25 mouse cellular contexts compared by ENCODE assay signal in genomic region chr16:84426990-84427540, GRCm38 (mm10).
DNase-seq lines count a peak whose midpoint lies in the region; ATAC-seq and TF ChIP-seq lines count a peak whose summit lies in the region.
"Had no signal": no experiment of that assay in that cellular context is flagged by ENCODE, and none has a peak within 500 bp of the region (broad histone marks: within the 10 kb centered on the region; RNA-seq: fewer than 3 reads in every experiment).

No protein-coding gene starts in this region.

- no peak for DNase-seq in forebrain, embryonic 10.5 days (ENCODE audit: extremely low spot score, low spot score)
- DNase-seq in midbrain, embryonic 10.5 days (ENCODE audit: low spot score), result no peak
- DNase-seq in midbrain, embryonic 11.5 days (ENCODE audit: low spot score, missing footprints), result no peak
- DNase-seq in hindbrain, postnatal 0 days (ENCODE audit: low spot score), result no peak
- DNase-seq: adrenal gland, adult 2 months; adrenal gland, postnatal 10 days; adrenal gland, postnatal 36 days; B cell, adult 2 months; cerebellum, adult 11-12 months; cerebellum, adult 2 months; cerebellum, adult 9-10 months; cerebellum, postnatal 25 days; forebrain, postnatal 0 days had no signal

- H3K9me3 ChIP-seq in forebrain, embryonic 13.5 days (replicated peaks), result no peaks in the 10 kb centered on the region
- no peaks in the 10 kb centered on the region for H3K9me3 ChIP-seq in forebrain, embryonic 10.5 days
- H3K9me3 ChIP-seq in midbrain, embryonic 13.5 days, result no peaks in the 10 kb centered on the region
- H3K9me3 ChIP-seq in midbrain, embryonic 10.5 days (replicated peaks), result no peaks in the 10 kb centered on the region
- no peaks in the 10 kb centered on the region for H3K9me3 ChIP-seq in midbrain, embryonic 15.5 days
- no peaks in the 10 kb centered on the region for H3K9me3 ChIP-seq in midbrain, embryonic 11.5 days (ENCODE audit: control insufficient read depth, low read length)
- H3K9me3 ChIP-seq in midbrain, embryonic 16.5 days (replicated peaks; ENCODE audit: control insufficient read depth, low read length, poor library complexity, severe bottlenecking), result no peaks in the 10 kb centered on the region
- H3K9me3 ChIP-seq in hindbrain, postnatal 0 days (ENCODE audit: low read length), result no peaks in the 10 kb centered on the region
- H3K9me3 ChIP-seq: embryonic facial prominence, embryonic 10.5 days; embryonic facial prominence, embryonic 12.5 days; forebrain, embryonic 12.5 days had no signal

- no peaks in the 10 kb centered on the region for H3K36me3 ChIP-seq in forebrain, embryonic 13.5 days (ENCODE audit: poor library complexity, severe bottlenecking)
- no peaks in the 10 kb centered on the region for H3K36me3 ChIP-seq in forebrain, embryonic 10.5 days (replicated peaks)
- no peaks in the 10 kb centered on the region for H3K36me3 ChIP-seq in midbrain, embryonic 13.5 days
- H3K36me3 ChIP-seq in midbrain, embryonic 10.5 days, result no peaks in the 10 kb centered on the region
- H3K36me3 ChIP-seq in midbrain, embryonic 15.5 days (replicated peaks), result no peaks in the 10 kb centered on the region
- H3K36me3 ChIP-seq in midbrain, embryonic 11.5 days (ENCODE audit: control insufficient read depth, insufficient read depth, low read length), result no peaks in the 10 kb centered on the region
- H3K36me3 ChIP-seq in midbrain, embryonic 16.5 days (ENCODE audit: control insufficient read depth, insufficient read depth, low read length), result no peaks in the 10 kb centered on the region
- H3K36me3 ChIP-seq in hindbrain, postnatal 0 days (ENCODE audit: insufficient read depth, low read length), result no peaks in the 10 kb centered on the region
- H3K36me3 ChIP-seq: embryonic facial prominence, embryonic 10.5 days; embryonic facial prominence, embryonic 12.5 days; forebrain, embryonic 12.5 days; G1E had no signal

- no peak overlapping the region for H3K9ac ChIP-seq in forebrain, embryonic 13.5 days
- H3K9ac ChIP-seq in midbrain, embryonic 13.5 days (replicated peaks), result no peak overlapping the region
- no peak overlapping the region for H3K9ac ChIP-seq in midbrain, embryonic 15.5 days
- H3K9ac ChIP-seq in midbrain, embryonic 11.5 days (ENCODE audit: low read length), result no peak overlapping the region
- no peak overlapping the region for H3K9ac ChIP-seq in midbrain, embryonic 16.5 days (ENCODE audit: low read depth, low read length)
- H3K9ac ChIP-seq in hindbrain, postnatal 0 days (replicated peaks; ENCODE audit: low read length), result no peak overlapping the region
- H3K9ac ChIP-seq: embryonic facial prominence, embryonic 12.5 days; forebrain, embryonic 12.5 days; forebrain, postnatal 0 days had no signal

- H3K4me2 ChIP-seq in forebrain, embryonic 13.5 days, result no peak overlapping the region
- no peak overlapping the region for H3K4me2 ChIP-seq in midbrain, embryonic 13.5 days (replicated peaks)
- H3K4me2 ChIP-seq in midbrain, embryonic 15.5 days, result no peak overlapping the region
- H3K4me2 ChIP-seq in midbrain, embryonic 11.5 days, result no peak overlapping the region
- no peak overlapping the region for H3K4me2 ChIP-seq in midbrain, embryonic 16.5 days (ENCODE audit: low read length)
- H3K4me2 ChIP-seq in hindbrain, postnatal 0 days (ENCODE audit: low read depth, low read length), result no peak overlapping the region
- H3K4me2 ChIP-seq: embryonic facial prominence, embryonic 12.5 days; forebrain, embryonic 12.5 days had no signal

- no peak for TF ChIP-seq CTCF in hindbrain, postnatal 0 days (IDR thresholded peaks at IDR 0.05; ENCODE audit: low read depth)

- H3K4me3 ChIP-seq in forebrain, embryonic 13.5 days, result no peak overlapping the region
- no peak overlapping the region for H3K4me3 ChIP-seq in forebrain, embryonic 10.5 days
- no peak overlapping the region for H3K4me3 ChIP-seq in midbrain, embryonic 13.5 days (replicated peaks)
- H3K4me3 ChIP-seq in midbrain, embryonic 10.5 days, result no peak overlapping the region
- no peak overlapping the region for H3K4me3 ChIP-seq in midbrain, embryonic 15.5 days
- H3K4me3 ChIP-seq in midbrain, embryonic 11.5 days (ENCODE audit: low read depth, low read length), result no peak overlapping the region
- H3K4me3 ChIP-seq in midbrain, embryonic 16.5 days (ENCODE audit: low read depth, low read length), result no peak overlapping the region
- no peak overlapping the region for H3K4me3 ChIP-seq in hindbrain, postnatal 0 days (ENCODE audit: low read length)
- H3K4me3 ChIP-seq: embryonic facial prominence, embryonic 10.5 days; embryonic facial prominence, embryonic 12.5 days; forebrain, embryonic 12.5 days had no signal

- H3K27ac ChIP-seq in forebrain, embryonic 13.5 days, result no peak overlapping the region
- no peak overlapping the region for H3K27ac ChIP-seq in forebrain, embryonic 10.5 days
- no peak overlapping the region for H3K27ac ChIP-seq in midbrain, embryonic 13.5 days
- H3K27ac ChIP-seq in midbrain, embryonic 10.5 days (replicated peaks), result no peak overlapping the region
- H3K27ac ChIP-seq in midbrain, embryonic 15.5 days, result no peak overlapping the region
- H3K27ac ChIP-seq in midbrain, embryonic 11.5 days (ENCODE audit: low read depth, low read length), result no peak overlapping the region
- H3K27ac ChIP-seq in midbrain, embryonic 16.5 days (ENCODE audit: low read length), result no peak overlapping the region
- no peak overlapping the region for H3K27ac ChIP-seq in hindbrain, postnatal 0 days
- H3K27ac ChIP-seq: embryonic facial prominence, embryonic 10.5 days; embryonic facial prominence, embryonic 12.5 days; forebrain, embryonic 12.5 days had no signal

- 78% methylated on average over 7 of the region's 7 CpGs for WGBS in forebrain, embryonic 13.5 days
- WGBS in forebrain, embryonic 10.5 days, result 86% methylated on average over 7 of the region's 7 CpGs
- WGBS in midbrain, embryonic 13.5 days, result 72% methylated on average over 7 of the region's 7 CpGs
- 85% methylated on average over 7 of the region's 7 CpGs for WGBS in midbrain, embryonic 10.5 days
- 61% methylated on average over 7 of the region's 7 CpGs for whole genome bisulfite sequencing in midbrain, embryonic 15.5 days
- 80% methylated on average over 7 of the region's 7 CpGs for WGBS in midbrain, embryonic 11.5 days
- 60% methylated on average over 7 of the region's 7 CpGs for WGBS in midbrain, embryonic 16.5 days
- WGBS in hindbrain, postnatal 0 days, result 72% methylated on average over 7 of the region's 7 CpGs

- H3K27me3 ChIP-seq in forebrain, embryonic 13.5 days, result no peaks in the 10 kb centered on the region
- H3K27me3 ChIP-seq in forebrain, embryonic 10.5 days (ENCODE audit: poor library complexity, severe bottlenecking), result no peaks in the 10 kb centered on the region
- H3K27me3 ChIP-seq in midbrain, embryonic 13.5 days, result no peaks in the 10 kb centered on the region
- H3K27me3 ChIP-seq in midbrain, embryonic 10.5 days (ENCODE audit: low read depth, poor library complexity, severe bottlenecking), result no peaks in the 10 kb centered on the region
- H3K27me3 ChIP-seq in midbrain, embryonic 15.5 days (replicated peaks), result no peaks in the 10 kb centered on the region
- H3K27me3 ChIP-seq in midbrain, embryonic 11.5 days (ENCODE audit: control insufficient read depth, insufficient read depth, low read length), result no peaks in the 10 kb centered on the region
- no peaks in the 10 kb centered on the region for H3K27me3 ChIP-seq in midbrain, embryonic 16.5 days (ENCODE audit: control insufficient read depth, insufficient read depth, low read depth, low read length)
- no peaks in the 10 kb centered on the region for H3K27me3 ChIP-seq in hindbrain, postnatal 0 days (ENCODE audit: insufficient read depth, low read length)
- H3K27me3 ChIP-seq: CH12.LX; embryonic facial prominence, embryonic 12.5 days; forebrain, embryonic 12.5 days had no signal

- peak; percentile 67; the same call in 1 of the 2 replicates for ATAC-seq in forebrain, embryonic 13.5 days
- ATAC-seq in midbrain, embryonic 13.5 days, result peak; percentile 72; the same call in 1 of the 2 replicates
- peak; percentile 81 for ATAC-seq in midbrain, embryonic 15.5 days (replicated peaks)
- no peak for ATAC-seq in midbrain, embryonic 11.5 days (ENCODE audit: low FRiP score)
- peak; percentile 89 for ATAC-seq in midbrain, embryonic 16.5 days
- ATAC-seq in hindbrain, postnatal 0 days, result no peak
- ATAC-seq: activated CD4-positive, CD25-positive, alpha-beta regulatory T cell, adult 4 months; CD4-positive, CD25-positive, alpha-beta regulatory T cell, adult 4 months; forebrain, postnatal 0 days; Patski had no signal

- no peaks in the 10 kb centered on the region for H3K4me1 ChIP-seq in forebrain, embryonic 13.5 days
- H3K4me1 ChIP-seq in forebrain, embryonic 10.5 days, result no peaks in the 10 kb centered on the region
- 0 out of 2 replicates have a peak, but pooled peaks cover 4% of the 10 kb centered on the region for H3K4me1 ChIP-seq in midbrain, embryonic 13.5 days (replicated peaks)
- H3K4me1 ChIP-seq in midbrain, embryonic 10.5 days, result no peaks in the 10 kb centered on the region
- no peaks in the 10 kb centered on the region for H3K4me1 ChIP-seq in midbrain, embryonic 15.5 days
- no peaks in the 10 kb centered on the region for H3K4me1 ChIP-seq in midbrain, embryonic 11.5 days (ENCODE audit: control insufficient read depth, insufficient read depth, low read length)
- no peaks in the 10 kb centered on the region for H3K4me1 ChIP-seq in midbrain, embryonic 16.5 days (ENCODE audit: control insufficient read depth, insufficient read depth, low read length)
- H3K4me1 ChIP-seq in hindbrain, postnatal 0 days (ENCODE audit: insufficient read depth, low read length), result no peaks in the 10 kb centered on the region
- H3K4me1 ChIP-seq: embryonic facial prominence, embryonic 10.5 days; embryonic facial prominence, embryonic 12.5 days; forebrain, embryonic 12.5 days had no signal

Comparison
In these comparisons a context has a peak if more than half of its experiments do, and no peak if none do; other contexts are left out.
1. ATAC-seq: peak in forebrain, embryonic 13.5 days (single experiment), midbrain, embryonic 13.5 days (single experiment), midbrain, embryonic 15.5 days (single experiment) and midbrain, embryonic 16.5 days (single experiment); none in midbrain, embryonic 11.5 days (single experiment) and hindbrain, postnatal 0 days (single experiment).